Mouse (Mus musculus): ENCODE measurements around the gene Sufu. TPM values are rescaled to one million over a fixed set of nuclear protein-coding genes. Genes with fewer than 3 reads are reported as not detected.

Sufu gene
- polyA plus RNA-seq, 1 experiment from 2014 or later: 49.1 TPM

DNA sequence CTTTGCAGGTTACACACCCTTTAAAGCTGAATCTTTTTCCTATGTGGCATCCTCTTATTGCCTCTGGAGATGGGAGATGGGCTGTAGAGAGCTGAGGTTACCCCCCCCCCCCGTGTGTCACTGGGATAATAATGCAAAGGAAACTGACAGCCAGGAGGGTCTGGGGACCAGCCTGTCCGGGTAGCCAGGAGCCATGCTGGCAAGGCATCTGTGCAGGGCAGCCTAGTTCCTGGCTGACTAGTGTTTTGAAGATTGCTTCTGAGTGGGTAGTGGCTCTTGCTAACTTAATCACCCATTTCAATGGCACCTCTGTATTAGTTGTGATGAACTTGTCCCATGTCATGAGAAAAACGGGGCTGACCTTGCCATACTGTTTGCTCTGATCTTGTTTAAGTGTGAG is 1.7 kb downstream of the Sufu start:
- no peak for DNase-seq (ENCODE audit: low spot score)
- H3K4me3 ChIP-seq: peak overlapping the region; percentile 88
- WGBS: 47% methylated on average over 3 of the region's 3 CpGs
- H3K27ac ChIP-seq: peak overlapping the region; percentile 94; the same call in 1 of the 2 replicates
- peaks cover 27% of the 10 kb centered on the region for H3K36me3 ChIP-seq
- H3K27me3 ChIP-seq (ENCODE audit: insufficient read depth, poor library complexity, severe bottlenecking): no peaks in the 10 kb centered on the region
- H3K9me3 ChIP-seq: no peaks in the 10 kb centered on the region
- H3K4me1 ChIP-seq (replicated peaks): peaks cover 49% of the 10 kb centered on the region

DNA sequence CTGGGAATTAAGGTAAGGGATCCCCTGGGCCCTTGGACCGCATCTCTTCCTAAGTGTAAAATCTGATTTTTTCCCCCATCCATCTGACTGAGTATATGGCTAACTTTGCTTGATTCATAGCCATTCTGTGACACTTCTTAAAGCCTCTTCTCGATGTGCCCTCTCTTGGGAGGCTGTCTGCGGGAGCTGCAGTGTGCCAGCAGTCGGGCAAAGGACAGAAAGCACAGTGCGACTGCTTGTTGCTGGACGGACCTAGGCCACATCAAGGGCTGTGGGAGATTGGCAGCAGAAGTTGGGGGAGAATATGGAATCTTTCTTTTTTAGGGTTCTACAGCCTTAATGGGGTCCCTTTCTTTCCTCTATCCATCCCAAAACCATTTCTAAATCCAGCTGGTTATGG is 2.7 kb downstream of the Sufu start:
- WGBS: 87% methylated on average over 6 of the region's 6 CpGs
- Histone ChIP-seq H3K27me3 (ENCODE audit: insufficient read depth, poor library complexity, severe bottlenecking) (no peaks in the 10 kb centered on the region), H3K4me1 (replicated peaks) (peaks cover 40% of the 10 kb centered on the region), H3K9me3 (no peaks in the 10 kb centered on the region), H3K36me3 (peaks cover 36% of the 10 kb centered on the region), H3K4me3 (no peak overlapping the region), H3K27ac (no peak overlapping the region)
- DNase-seq (ENCODE audit: low spot score): no peak

DNA sequence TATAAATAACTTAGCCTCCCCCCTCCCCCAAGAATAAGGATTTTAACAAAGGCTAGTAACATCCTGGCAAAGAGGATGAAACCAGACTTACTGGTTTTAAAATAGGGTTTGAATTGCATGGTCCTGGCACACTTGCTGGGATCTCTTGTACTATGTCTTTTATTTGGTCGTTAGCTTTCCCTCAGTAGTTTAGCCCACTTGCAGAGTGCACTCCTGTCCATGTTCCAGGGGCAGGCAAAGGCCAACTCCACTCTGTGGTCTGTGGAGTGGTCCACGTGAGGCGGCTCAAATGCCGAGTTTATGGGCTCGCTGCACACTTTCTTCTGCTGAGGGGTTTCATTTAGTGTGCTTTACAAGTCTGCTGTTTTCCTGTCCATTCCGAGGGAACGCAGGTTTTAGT is 3.2 kb downstream of the Sufu start:
- 87% methylated on average over 7 of the region's 7 CpGs for WGBS
- no peak overlapping the region for H3K27ac ChIP-seq
- DNase-seq (ENCODE audit: low spot score): no peak
- no peak overlapping the region for H3K4me3 ChIP-seq
- peaks cover 42% of the 10 kb centered on the region for H3K36me3 ChIP-seq
- H3K9me3 ChIP-seq: no peaks in the 10 kb centered on the region
- H3K4me1 ChIP-seq (replicated peaks): peaks cover 36% of the 10 kb centered on the region
- H3K27me3 ChIP-seq (ENCODE audit: insufficient read depth, poor library complexity, severe bottlenecking): no peaks in the 10 kb centered on the region

DNA sequence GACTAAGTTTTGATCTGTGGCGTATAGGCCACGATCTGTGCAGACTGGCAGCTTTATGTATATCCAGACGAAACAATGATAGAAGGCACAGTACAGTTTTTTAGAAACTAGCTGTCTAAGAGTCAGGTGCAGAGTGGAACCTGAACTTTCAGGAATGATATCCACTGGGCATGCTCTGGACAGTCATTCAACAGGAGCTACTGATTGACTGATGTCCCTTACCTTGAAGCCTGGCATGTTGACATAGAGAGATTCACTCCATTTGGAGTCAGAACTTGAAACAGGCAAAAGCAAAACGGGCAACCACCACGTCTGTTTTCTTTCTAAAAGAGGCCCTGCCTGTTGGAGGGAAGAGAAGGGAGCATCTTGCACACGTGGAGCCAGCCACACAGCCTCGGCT is 3.9 kb downstream of the Sufu start:
- Histone ChIP-seq H3K27ac (no peak overlapping the region), H3K27me3 (ENCODE audit: insufficient read depth, poor library complexity, severe bottlenecking) (no peaks in the 10 kb centered on the region), H3K36me3 (peaks cover 48% of the 10 kb centered on the region), H3K4me3 (no peak overlapping the region), H3K9me3 (no peaks in the 10 kb centered on the region), H3K4me1 (replicated peaks) (peaks cover 35% of the 10 kb centered on the region)
- WGBS: 88% methylated on average over 7 of the region's 7 CpGs
- DNase-seq (ENCODE audit: low spot score): no peak

DNA sequence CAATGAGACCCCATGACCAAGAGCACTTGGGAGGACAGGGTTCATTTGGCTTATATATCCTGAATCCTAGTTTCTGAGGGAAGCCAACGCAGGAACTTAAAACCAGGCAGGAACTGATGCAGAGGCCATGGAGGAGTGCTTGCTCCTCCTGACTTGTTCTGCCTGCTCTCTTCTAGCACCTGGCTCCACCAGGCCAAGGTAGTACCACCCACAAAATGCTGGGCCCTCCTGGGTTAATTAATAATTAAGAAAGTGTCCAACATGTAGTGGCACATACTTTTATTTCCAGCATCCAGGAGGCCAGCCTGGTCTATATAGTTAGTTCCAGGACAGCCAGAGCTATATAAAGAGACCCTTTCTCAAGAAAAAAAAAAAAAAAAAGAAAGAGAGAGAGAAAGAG is 7.3 kb downstream of the Sufu start:
- Histone ChIP-seq H3K36me3 (peaks cover 79% of the 10 kb centered on the region), H3K27ac (no peak overlapping the region), H3K27me3 (ENCODE audit: insufficient read depth, poor library complexity, severe bottlenecking) (no peaks in the 10 kb centered on the region), H3K4me3 (no peak overlapping the region), H3K9me3 (no peaks in the 10 kb centered on the region), H3K4me1 (replicated peaks) (peaks cover 28% of the 10 kb centered on the region)
- 90% methylated on average over 1 of the region's 1 CpGs for WGBS
- DNase-seq (ENCODE audit: low spot score): no peak

DNA sequence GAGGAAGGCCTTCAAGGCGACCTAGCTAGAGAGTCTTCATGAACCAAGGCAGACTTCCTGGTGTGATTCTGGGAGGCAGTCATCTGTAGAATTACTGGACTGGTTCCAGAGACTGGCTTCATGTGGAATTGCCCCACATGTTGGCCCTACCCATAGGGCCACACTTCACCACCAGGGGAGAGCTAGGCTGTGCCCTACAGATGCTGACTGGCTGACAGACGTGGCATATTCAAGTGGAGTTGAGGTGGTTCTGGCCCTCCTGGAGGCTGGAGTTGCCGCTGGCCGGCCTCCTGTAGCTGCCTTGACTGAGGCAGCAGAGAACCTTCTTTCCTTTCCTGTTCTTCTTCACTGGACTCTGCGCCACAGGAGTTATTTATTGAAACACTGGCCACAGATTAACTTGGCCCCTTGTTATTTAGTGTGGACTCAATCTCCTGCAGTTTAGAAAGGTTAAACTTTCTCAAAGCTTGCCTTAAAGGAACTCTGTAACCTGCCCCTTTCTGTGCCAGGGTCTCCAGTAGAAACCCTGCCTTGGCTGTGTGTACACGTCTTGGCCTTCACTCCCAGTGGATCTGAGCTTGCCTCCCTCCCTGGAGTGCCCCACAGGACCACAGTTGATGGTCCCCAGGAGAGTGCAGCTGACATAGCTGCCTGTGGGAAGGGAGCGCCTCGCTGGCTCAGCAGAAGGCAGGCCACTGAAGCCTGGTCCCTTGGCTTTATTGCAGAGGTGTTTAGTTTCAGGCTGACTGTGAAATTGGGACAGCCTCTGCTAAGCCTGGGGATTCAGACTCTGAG is 10.1 kb downstream of the Sufu start:
- H3K27me3 ChIP-seq (ENCODE audit: insufficient read depth, poor library complexity, severe bottlenecking): no peaks in the 10 kb centered on the region
- peaks cover 21% of the 10 kb centered on the region for H3K4me1 ChIP-seq (replicated peaks)
- no peaks in the 10 kb centered on the region for H3K9me3 ChIP-seq
- no peak for DNase-seq (ENCODE audit: low spot score)
- WGBS: 81% methylated on average over 8 of the region's 8 CpGs
- H3K27ac ChIP-seq: no peak overlapping the region
- H3K4me3 ChIP-seq: no peak overlapping the region
- H3K36me3 ChIP-seq: peaks cover 95% of the 10 kb centered on the region

DNA sequence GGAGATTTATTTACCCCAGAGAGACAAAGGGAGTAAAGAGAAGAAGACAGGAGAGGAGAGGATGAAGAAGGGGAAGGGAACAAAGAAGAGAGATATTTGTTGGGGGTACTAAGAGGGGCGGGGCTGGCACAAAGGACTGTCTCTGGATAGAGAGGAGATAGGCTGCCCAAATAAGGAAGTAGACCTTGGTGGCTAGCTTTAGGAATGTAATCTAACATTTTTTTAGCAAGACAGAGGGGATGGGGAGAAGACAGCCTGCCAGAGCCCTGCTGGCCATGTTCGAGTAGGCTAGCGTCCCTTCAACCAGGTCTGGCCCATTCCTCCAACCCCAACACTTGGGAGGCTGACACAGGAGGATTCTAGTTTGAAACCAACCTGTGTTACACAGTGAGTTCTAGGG is 12.8 kb downstream of the Sufu start:
- no peaks in the 10 kb centered on the region for H3K27me3 ChIP-seq (ENCODE audit: insufficient read depth, poor library complexity, severe bottlenecking)
- H3K36me3 ChIP-seq: peaks cover 87% of the 10 kb centered on the region
- WGBS: 88% methylated on average over 3 of the region's 3 CpGs

DNA sequence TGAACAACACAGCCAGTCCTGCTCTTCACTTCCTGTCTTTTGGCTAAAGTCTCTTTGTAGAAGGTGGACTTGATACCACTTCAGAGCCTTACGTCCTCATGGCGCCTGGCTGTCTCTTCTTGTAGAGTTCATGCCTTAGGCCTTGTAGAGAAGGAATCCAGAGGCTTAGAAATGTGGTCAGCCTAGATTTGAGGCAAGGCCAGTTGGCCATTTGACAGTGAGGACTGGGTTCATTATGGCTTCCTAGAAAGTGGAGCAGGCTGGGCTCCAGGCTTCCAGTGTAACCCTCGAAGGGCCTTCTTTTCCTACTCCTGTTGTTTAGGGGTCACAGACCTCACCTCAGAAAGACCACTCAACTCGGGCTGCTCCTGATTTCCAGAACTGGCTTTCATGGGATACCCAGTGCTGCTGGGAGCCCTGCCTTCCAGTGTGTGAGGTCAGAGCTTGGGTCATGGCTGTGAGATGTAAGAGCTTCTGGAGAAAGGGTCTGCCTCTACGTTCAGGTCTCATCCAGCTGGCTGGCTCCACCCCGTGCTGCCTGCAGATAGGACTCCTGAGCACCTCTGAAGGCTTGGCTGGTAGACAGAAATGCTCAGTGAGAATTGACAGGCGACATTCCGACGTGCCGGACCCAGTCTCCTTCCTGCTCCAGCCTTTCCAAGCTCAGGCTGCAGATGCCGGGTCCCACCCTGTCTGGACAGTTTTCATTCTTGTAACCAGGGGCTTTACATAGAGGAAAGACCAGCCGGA is 15.5 kb downstream of the Sufu start:
- Histone ChIP-seq H3K4me1 (replicated peaks) (peaks cover 22% of the 10 kb centered on the region), H3K27ac (no peak overlapping the region), H3K27me3 (ENCODE audit: insufficient read depth, poor library complexity, severe bottlenecking) (no peaks in the 10 kb centered on the region), H3K36me3 (peaks cover 66% of the 10 kb centered on the region), H3K9me3 (no peaks in the 10 kb centered on the region), H3K4me3 (no peak overlapping the region)
- no peak for DNase-seq (ENCODE audit: low spot score)
- 88% methylated on average over 12 of the region's 12 CpGs for WGBS

More for the DNA sequence above, 12.8 kb downstream of the Sufu start:
- Histone ChIP-seq H3K4me1 (replicated peaks) (peaks cover 27% of the 10 kb centered on the region), H3K9me3 (no peaks in the 10 kb centered on the region), H3K4me3 (no peak overlapping the region), H3K27ac (no peak overlapping the region)
- DNase-seq (ENCODE audit: low spot score): no peak

DNA sequence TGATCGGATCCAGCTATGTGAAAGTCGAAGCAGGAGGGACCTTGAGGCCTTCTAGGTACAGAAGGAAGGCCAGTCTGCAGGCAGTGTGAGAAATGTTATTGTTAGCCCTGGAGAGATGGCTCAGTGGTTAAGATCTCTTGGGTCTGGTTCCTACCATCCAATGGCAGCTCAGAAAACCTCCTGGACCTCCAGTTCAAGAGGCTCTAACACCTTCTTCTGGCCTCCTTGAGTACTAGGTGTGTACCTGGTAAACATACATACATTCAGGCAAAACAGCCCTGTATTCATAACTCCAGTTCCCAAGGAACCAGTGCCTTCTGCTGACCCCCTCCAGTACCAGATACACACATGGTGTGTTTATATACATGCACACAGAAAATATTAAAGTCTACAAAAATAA is 17.3 kb downstream of the Sufu start:
- H3K9me3 ChIP-seq: no peaks in the 10 kb centered on the region
- H3K36me3 ChIP-seq: peaks cover 53% of the 10 kb centered on the region
- DNase-seq (ENCODE audit: low spot score): no peak
- no peak overlapping the region for H3K27ac ChIP-seq
- H3K27me3 ChIP-seq (ENCODE audit: insufficient read depth, poor library complexity, severe bottlenecking): no peaks in the 10 kb centered on the region
- WGBS: 91% methylated on average over 2 of the region's 2 CpGs
- peaks cover 17% of the 10 kb centered on the region for H3K4me1 ChIP-seq (replicated peaks)
- H3K4me3 ChIP-seq: no peak overlapping the region

DNA sequence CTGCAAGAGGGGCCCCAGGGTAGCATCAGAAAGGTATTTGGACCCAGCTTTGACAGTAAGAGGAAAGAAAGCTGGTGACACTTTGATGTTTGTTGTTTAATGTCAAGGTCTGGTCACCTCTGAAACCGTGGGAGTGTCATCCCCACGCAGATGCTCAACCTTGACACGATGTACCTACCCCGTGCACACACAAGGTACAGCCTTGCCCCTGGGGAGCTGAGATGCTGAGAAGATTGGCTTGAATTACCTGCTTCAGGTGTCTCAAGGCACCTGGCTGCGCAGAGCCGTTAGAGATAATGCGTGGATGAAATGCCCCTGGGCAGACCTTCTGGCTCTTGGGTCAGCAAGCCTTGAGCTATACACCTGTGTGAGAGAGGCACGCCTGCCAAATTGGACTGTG is 17.8 kb downstream of the Sufu start:
- peaks cover 18% of the 10 kb centered on the region for H3K4me1 ChIP-seq (replicated peaks)
- H3K27me3 ChIP-seq (ENCODE audit: insufficient read depth, poor library complexity, severe bottlenecking): no peaks in the 10 kb centered on the region
- no peak overlapping the region for H3K27ac ChIP-seq
- no peak for DNase-seq (ENCODE audit: low spot score)
- no peaks in the 10 kb centered on the region for H3K9me3 ChIP-seq
- WGBS: 94% methylated on average over 8 of the region's 8 CpGs
- H3K36me3 ChIP-seq: peaks cover 48% of the 10 kb centered on the region
- H3K4me3 ChIP-seq: no peak overlapping the region

DNA sequence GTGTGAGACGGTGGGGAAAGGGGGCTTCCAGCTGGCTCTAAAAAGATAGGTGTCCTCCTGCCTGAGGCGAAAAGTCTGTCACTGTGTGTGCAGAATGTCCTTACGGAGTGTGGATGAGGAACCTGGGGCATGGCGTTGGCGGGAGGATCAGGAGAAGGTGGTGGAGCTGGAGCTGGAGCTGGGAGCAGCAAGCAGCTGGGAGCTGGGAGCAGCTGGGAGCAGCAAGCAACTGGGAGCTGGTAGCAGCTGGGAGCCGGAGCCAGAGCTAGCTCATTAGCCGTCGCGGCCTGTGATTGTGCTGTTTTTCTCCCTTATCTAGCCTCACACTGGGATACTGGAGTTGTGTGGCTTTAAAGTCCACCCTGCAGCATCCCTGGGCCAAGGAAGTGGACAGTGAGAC is 19.6 kb downstream of the Sufu start:
- Histone ChIP-seq H3K4me1 (replicated peaks) (peaks cover 29% of the 10 kb centered on the region), H3K9me3 (no peaks in the 10 kb centered on the region), H3K27ac (0 out of 2 replicates have a peak overlapping the region, but pooled peaks have one; percentile 13), H3K27me3 (ENCODE audit: insufficient read depth, poor library complexity, severe bottlenecking) (no peaks in the 10 kb centered on the region), H3K36me3 (peaks cover 30% of the 10 kb centered on the region), H3K4me3 (no peak overlapping the region)
- peak; percentile 16 for DNase-seq (ENCODE audit: low spot score)
- 77% methylated on average over 9 of the region's 9 CpGs for WGBS

DNA sequence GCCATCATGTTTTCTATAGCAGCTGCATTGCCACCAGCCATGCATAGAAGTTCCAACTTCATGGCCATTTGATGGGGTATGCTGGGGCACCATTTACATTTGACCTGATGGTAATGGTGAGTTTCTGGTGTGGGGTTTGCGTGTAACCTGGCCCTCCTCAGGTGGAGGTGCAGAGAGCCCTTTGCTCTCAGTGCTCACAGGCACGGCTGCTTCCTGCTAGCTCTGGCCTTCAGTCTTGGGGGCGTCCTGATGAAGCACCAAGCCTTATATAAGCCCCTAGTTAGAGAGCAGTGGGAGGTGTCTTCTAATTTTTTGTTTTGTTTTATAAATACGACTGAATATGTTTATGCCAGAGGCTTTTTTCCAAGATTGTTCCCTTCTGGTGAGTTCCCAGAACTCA is 21.4 kb downstream of the Sufu start:
- H3K9me3 ChIP-seq: no peaks in the 10 kb centered on the region
- 80% methylated on average over 4 of the region's 4 CpGs for WGBS
- H3K27ac ChIP-seq: no peak overlapping the region
- H3K4me3 ChIP-seq: no peak overlapping the region
- H3K36me3 ChIP-seq: peaks cover 13% of the 10 kb centered on the region
- H3K27me3 ChIP-seq (ENCODE audit: insufficient read depth, poor library complexity, severe bottlenecking): no peaks in the 10 kb centered on the region
- DNase-seq (ENCODE audit: low spot score): no peak
- peaks cover 40% of the 10 kb centered on the region for H3K4me1 ChIP-seq (replicated peaks)

DNA sequence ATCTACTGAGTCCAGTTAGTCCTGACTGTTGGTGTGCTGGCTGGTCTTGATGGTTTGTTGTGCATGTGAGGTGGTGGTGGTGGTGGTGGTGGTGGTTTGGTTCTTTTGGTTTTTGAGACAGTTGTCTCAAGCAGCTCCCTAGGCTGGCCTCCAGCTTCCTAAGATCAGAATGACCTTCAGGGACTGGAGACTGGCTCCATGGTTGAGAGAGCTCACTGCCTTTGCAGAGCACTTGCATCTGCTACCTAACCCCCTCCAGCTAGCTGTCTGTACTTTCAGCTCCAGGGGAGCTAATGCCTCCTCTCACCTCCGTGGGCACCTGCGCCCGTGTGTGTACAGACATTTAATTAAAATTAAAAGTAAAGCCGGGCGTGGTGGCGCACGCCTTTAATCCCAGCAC is 23.7 kb downstream of the Sufu start:
- H3K27ac ChIP-seq: no peak overlapping the region
- H3K9me3 ChIP-seq: no peaks in the 10 kb centered on the region
- H3K27me3 ChIP-seq (ENCODE audit: insufficient read depth, poor library complexity, severe bottlenecking): no peaks in the 10 kb centered on the region
- no peak overlapping the region for H3K4me3 ChIP-seq
- H3K4me1 ChIP-seq (replicated peaks): peaks cover 54% of the 10 kb centered on the region
- no peak for DNase-seq (ENCODE audit: low spot score)
- H3K36me3 ChIP-seq: peaks cover 11% of the 10 kb centered on the region
- WGBS: 95% methylated on average over 7 of the region's 7 CpGs
